Mouse (Mus musculus) kidney, embryonic 14.5 days (tissue): Measurements from ENCODE around the gene Aim2. TPM values are rescaled to one million over a fixed set of nuclear protein-coding genes. Genes with fewer than 3 reads are reported as not detected.

Experiments used
- ATAC-seq: fragments of 200-750 bp; cut with Nextera tagmentation; 2 replicates; pipeline ENCODE4 v1.8.0; 2017; ENCODE audit warnings: moderate number of reproducible peaks, mild to moderate bottlenecking, moderate TSS enrichment, moderate library complexity; ENCODE audit not compliant: low FRiP score, low TSS enrichment
- H3K27ac ChIP-seq: fragments of 300-500 bp; sonication (generic); 2 replicates; pipeline ENCODE4 v1.5.1; 2014; ENCODE audit warnings: low read depth, mild to moderate bottlenecking, low read length, moderate library complexity, mixed read lengths
- H3K27me3 ChIP-seq: fragments of 300-500 bp; sonication (generic); 2 replicates; pipeline ENCODE4 v1.6.1; 2014; ENCODE audit warnings: mild to moderate bottlenecking, low read length; ENCODE audit not compliant: control insufficient read depth, insufficient read depth
- H3K36me3 ChIP-seq: fragments of 300-500 bp; sonication (generic); 2 replicates; pipeline ENCODE4 v1.6.1; 2014; ENCODE audit warnings: low read length, mixed read lengths; ENCODE audit not compliant: control insufficient read depth, insufficient read depth
- H3K4me1 ChIP-seq: fragments of 300-500 bp; sonication (generic); 2 replicates; pipeline ENCODE4 v1.6.1; 2014; ENCODE audit warnings: low read length, mixed read lengths; ENCODE audit not compliant: control insufficient read depth, insufficient read depth
- H3K4me2 ChIP-seq: fragments of 300-500 bp; sonication (generic); replicated peaks from 2 replicates; pipeline ENCODE4 v1.6.1; 2014; ENCODE audit warnings: low read depth, mild to moderate bottlenecking, low read length
- H3K4me3 ChIP-seq: fragments of 300-500 bp; sonication (generic); 2 replicates; pipeline ENCODE4 v1.5.1; 2014; ENCODE audit warnings: mild to moderate bottlenecking, low read length
- H3K9ac ChIP-seq: fragments of 300-500 bp; sonication (generic); 2 replicates; pipeline ENCODE4 v1.6.1; 2014; ENCODE audit warnings: low read depth, mild to moderate bottlenecking, low read length, moderate library complexity
- H3K9me3 ChIP-seq: fragments of 300-500 bp; sonication (generic); 2 replicates; pipeline ENCODE4 v1.6.1; 2016; ENCODE audit warnings: low read length; ENCODE audit not compliant: control insufficient read depth
- WGBS: fragments of 180-500 bp; shearing (Covaris S2); extraction: QIAGEN DNeasy Blood & Tissue Kit; methylation state at CpG from one replicate; pipeline ENCODE4 v1.1.7; 2014; 5-methylcytosine and 5-hydroxymethylcytosine counted together
- polyA plus RNA-seq: library from polyadenylated mRNA; unstranded; fragments of >200 nt; fragmentation: Nextera tagmentation; extraction: Ambion mirVana; gene quantifications from 2 replicates; pipeline ENCODE4 v1.2.1, GENCODE M21; 2014

Gene Aim2
- polyA plus RNA-seq, 1 experiment from 2014 or later = 3.3 TPM

GRCm38 (mm10) chr1:173426345-173426744, 75.7 kb downstream of the Aim2 start:
- no peak overlapping the region for H3K4me2 ChIP-seq
- H3K9ac ChIP-seq = no peak overlapping the region
- H3K36me3 ChIP-seq = no peaks in the 10 kb centered on the region
- no peaks in the 10 kb centered on the region for H3K27me3 ChIP-seq
- WGBS = 85% methylated on average over 2 of the region's 2 CpGs
- H3K4me3 ChIP-seq = no peak overlapping the region
- no peaks in the 10 kb centered on the region for H3K4me1 ChIP-seq
- no peaks in the 10 kb centered on the region for H3K9me3 ChIP-seq
- H3K27ac ChIP-seq = no peak overlapping the region
- ATAC-seq = no peak

DNA sequence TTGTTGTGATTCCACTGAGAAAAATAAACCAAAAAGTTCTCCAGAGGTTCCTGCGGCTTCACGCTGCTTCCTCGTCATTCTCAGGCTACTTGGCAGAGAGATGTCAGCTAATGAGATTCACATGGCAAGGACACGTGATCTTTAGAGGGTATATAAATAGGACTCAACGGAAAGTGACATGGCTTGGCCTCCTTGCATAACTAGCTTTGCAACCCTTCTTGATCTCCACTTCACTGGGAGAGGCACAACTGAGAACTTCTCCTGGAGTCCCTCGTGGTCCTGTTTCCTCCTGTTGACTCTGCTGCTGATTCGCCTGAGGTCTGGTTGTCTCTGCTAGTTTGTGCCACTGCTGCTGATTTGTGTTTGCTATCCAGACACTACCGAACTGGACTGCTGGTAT, 76.7 kb downstream of the Aim2 start:
- no peak overlapping the region for H3K4me3 ChIP-seq
- H3K27me3 ChIP-seq = no peaks in the 10 kb centered on the region
- H3K4me1 ChIP-seq = no peaks in the 10 kb centered on the region
- 84% methylated on average over 8 of the region's 8 CpGs for WGBS
- H3K36me3 ChIP-seq = no peaks in the 10 kb centered on the region
- ATAC-seq = no peak
- H3K9me3 ChIP-seq = no peaks in the 10 kb centered on the region
- H3K9ac ChIP-seq = no peak overlapping the region
- no peak overlapping the region for H3K27ac ChIP-seq
- no peak overlapping the region for H3K4me2 ChIP-seq

DNA sequence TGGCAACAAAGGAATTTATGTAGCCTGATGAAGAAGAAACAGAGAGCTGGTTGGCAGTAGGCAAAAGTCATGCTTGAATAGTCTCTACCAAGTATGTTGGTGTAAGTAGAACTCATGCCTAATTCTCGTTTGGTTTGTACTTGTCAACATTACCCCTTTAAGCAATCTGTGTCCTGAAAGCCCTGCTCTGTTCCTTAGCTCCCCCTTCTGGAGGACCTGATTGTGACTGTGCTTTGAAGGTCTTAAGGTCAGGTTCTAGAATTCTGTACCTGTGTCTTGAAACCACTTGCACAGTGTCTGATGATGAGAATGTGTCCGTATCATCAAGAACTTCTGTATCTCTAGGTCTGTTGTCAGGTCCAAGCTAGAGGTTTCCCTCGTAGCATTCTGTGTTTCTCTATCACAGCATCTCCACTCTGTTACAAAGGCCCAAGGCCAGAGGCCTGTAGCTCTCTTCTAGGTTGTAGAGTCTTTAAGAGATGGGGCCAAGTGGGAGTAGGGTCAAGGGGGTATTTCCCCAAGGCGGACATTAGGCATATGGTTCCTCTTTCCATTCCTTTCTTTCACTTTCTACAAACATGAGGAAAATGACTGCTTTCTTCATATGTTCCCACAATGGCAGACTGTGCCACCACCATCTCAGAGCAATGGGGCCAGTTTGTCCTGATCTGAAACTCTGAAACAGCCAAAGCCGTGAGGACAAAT, 79.5 kb downstream of the Aim2 start:
- ATAC-seq = no peak
- WGBS = 86% methylated on average over 5 of the region's 5 CpGs
- H3K4me1 ChIP-seq = no peaks in the 10 kb centered on the region

GRCm38 (mm10) chr1:173432411-173432810, 81.7 kb downstream of the Aim2 start:
- H3K27me3 ChIP-seq = no peaks in the 10 kb centered on the region
- H3K4me1 ChIP-seq = no peaks in the 10 kb centered on the region
- no peak for ATAC-seq
- 71% methylated on average over 2 of the region's 2 CpGs for WGBS
- no peak overlapping the region for H3K4me2 ChIP-seq
- no peak overlapping the region for H3K4me3 ChIP-seq
- no peaks in the 10 kb centered on the region for H3K36me3 ChIP-seq
- no peak overlapping the region for H3K9ac ChIP-seq
- no peaks in the 10 kb centered on the region for H3K9me3 ChIP-seq
- no peak overlapping the region for H3K27ac ChIP-seq

More for the DNA sequence above, 79.5 kb downstream of the Aim2 start:
- Histone ChIP-seq H3K9ac (no peak overlapping the region), H3K27me3 (no peaks in the 10 kb centered on the region), H3K9me3 (no peaks in the 10 kb centered on the region), H3K4me2 (no peak overlapping the region), H3K27ac (no peak overlapping the region), H3K4me3 (no peak overlapping the region), H3K36me3 (no peaks in the 10 kb centered on the region)

GRCm38 (mm10) chr1:173437161-173437953, 86.7 kb downstream of the Aim2 start:
- ATAC-seq = no peak
- Histone ChIP-seq H3K9ac (no peak overlapping the region), H3K27ac (no peak overlapping the region), H3K4me1 (no peaks in the 10 kb centered on the region), H3K27me3 (no peaks in the 10 kb centered on the region), H3K4me3 (no peak overlapping the region), H3K9me3 (no peaks in the 10 kb centered on the region), H3K4me2 (no peak overlapping the region), H3K36me3 (no peaks in the 10 kb centered on the region)
- 75% methylated on average over 6 of the region's 6 CpGs for WGBS

- Histone ChIP-seq H3K4me3 (no peak overlapping the region), H3K9me3 (no peaks in the 10 kb centered on the region), H3K4me2 (no peak overlapping the region), H3K27me3 (no peaks in the 10 kb centered on the region), H3K9ac (no peak overlapping the region), H3K27ac (no peak overlapping the region), H3K36me3 (no peaks in the 10 kb centered on the region), H3K4me1 (no peaks in the 10 kb centered on the region)
- WGBS = 64% methylated on average over 1 of the region's 1 CpGs
- ATAC-seq = no peak
Measured at GRCm38 (mm10) chr1:173440681-173441080, 90.0 kb downstream of the Aim2 start.

DNA sequence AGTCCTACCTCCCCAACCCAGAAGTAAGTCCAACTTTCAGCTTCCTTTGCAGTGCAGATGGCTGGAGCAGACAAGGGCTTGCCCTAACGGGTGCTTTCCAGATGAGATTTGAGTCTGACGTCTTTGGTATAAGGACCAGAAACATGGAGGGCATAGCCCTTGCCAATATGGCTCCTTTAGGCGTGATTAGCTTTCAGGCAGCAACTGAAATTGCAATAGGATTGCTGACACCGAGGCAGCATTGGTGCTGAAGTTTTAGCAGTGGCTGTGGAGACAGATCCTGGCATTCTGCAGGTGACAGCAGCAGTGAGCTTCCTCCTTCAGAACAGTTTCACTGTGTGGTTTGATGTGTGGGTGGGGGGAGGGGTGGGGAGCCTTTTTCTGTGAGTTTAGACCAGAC, 90.5 kb downstream of the Aim2 start:
- H3K9me3 ChIP-seq = no peaks in the 10 kb centered on the region
- no peaks in the 10 kb centered on the region for H3K4me1 ChIP-seq
- ATAC-seq = no peak
- H3K9ac ChIP-seq = no peak overlapping the region
- WGBS = 78% methylated on average over 4 of the region's 4 CpGs
- no peak overlapping the region for H3K27ac ChIP-seq
- H3K27me3 ChIP-seq = no peaks in the 10 kb centered on the region
- H3K36me3 ChIP-seq = no peaks in the 10 kb centered on the region
- H3K4me2 ChIP-seq = no peak overlapping the region
- H3K4me3 ChIP-seq = no peak overlapping the region

DNA sequence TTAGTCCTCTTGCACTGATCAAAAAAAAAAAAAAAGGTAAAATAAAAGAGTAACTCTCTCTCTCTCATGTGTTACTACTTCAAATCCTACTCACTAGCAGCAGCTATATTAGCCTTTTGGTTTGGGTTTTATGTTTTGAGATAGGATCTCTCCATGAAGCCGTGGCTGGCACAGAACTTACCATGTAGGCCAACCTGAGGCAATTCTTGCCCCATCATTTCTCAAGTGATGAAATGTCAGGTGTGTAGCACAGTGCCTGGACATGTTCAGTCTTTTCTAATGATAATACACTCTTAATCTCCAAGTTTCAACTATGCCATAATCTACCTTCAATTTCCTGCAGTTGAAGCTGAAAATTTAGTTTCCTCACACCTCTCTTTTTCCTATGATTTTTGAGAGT, 92.4 kb downstream of the Aim2 start:
- WGBS = 67% methylated on average over 1 of the region's 1 CpGs
- no peaks in the 10 kb centered on the region for H3K4me1 ChIP-seq

DNA sequence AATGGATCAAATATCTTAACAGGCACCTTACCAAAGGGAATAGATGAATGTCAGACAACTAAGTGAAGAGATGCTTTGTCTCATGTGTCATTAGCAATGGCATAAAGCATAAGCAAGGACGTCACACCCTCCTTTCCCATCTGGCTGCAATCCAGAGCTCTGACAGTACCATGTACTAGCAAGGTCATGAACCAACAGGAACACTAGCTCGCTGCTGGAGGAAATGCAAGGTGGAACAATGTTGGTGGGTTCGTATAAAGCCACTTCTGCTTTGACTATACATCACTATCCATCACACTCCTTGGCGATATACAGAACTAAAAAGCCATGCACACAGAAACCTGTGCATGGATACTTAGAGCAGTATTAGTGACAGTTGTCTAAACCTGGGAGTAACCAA, 96.4 kb downstream of the Aim2 start:
- Histone ChIP-seq H3K9me3 (no peaks in the 10 kb centered on the region), H3K4me1 (no peaks in the 10 kb centered on the region), H3K4me3 (no peak overlapping the region), H3K4me2 (no peak overlapping the region), H3K27me3 (no peaks in the 10 kb centered on the region), H3K36me3 (no peaks in the 10 kb centered on the region), H3K9ac (no peak overlapping the region), H3K27ac (no peak overlapping the region)
- WGBS = 76% methylated on average over 4 of the region's 4 CpGs
- no peak for ATAC-seq

More for the DNA sequence above, 92.4 kb downstream of the Aim2 start:
- no peak overlapping the region for H3K4me3 ChIP-seq
- no peaks in the 10 kb centered on the region for H3K27me3 ChIP-seq
- H3K9me3 ChIP-seq = no peaks in the 10 kb centered on the region
- ATAC-seq = no peak
- H3K36me3 ChIP-seq = no peaks in the 10 kb centered on the region
- no peak overlapping the region for H3K9ac ChIP-seq
- H3K27ac ChIP-seq = no peak overlapping the region
- H3K4me2 ChIP-seq = no peak overlapping the region
